Mouse (Mus musculus) CH12F3 (cell line): Measurements from ENCODE around the gene Cbr4.

Source experiments
- in situ Hi-C: fragments of 300-500 bp; cut with MboI; formaldehyde crosslinking; loops from 2 replicates; pipeline ENCODE4 v1.14.3; 2020; ENCODE audit warnings: low sequenced_read_pairs

The Cbr4 gene

GRCm38 (mm10) chr8:61487597-61488156, at the start of gene Cbr4:
Gene Cbr4 (plus strand): TSS chr8:61487734.
- in situ Hi-C loops, result loop anchor here (25.0 kb wide), 1 partner anchor 250 kb away; no protein-coding TSS in a partner anchor

- in situ Hi-C loops, result no loop called here
Observed at GRCm38 (mm10) chr8:61442988-61443387, 44.5 kb upstream of the Cbr4 start.

GRCm38 (mm10) chr8:61444358-61444757, 43.2 kb upstream of the Cbr4 start:
- in situ Hi-C loops, result no loop called here

GRCm38 (mm10) chr8:61446329-61446728, 41.2 kb upstream of the Cbr4 start:
- in situ Hi-C loops, result no loop called here

GRCm38 (mm10) chr8:61448100-61448499, 39.4 kb upstream of the Cbr4 start:
- in situ Hi-C loops, result no loop called here

GRCm38 (mm10) chr8:61448881-61449280, 38.7 kb upstream of the Cbr4 start:
- in situ Hi-C loops, result no loop called here

GRCm38 (mm10) chr8:61450916-61451575, 36.5 kb upstream of the Cbr4 start:
- in situ Hi-C loops, result no loop called here

GRCm38 (mm10) chr8:61451721-61452337, 35.7 kb upstream of the Cbr4 start:
- in situ Hi-C loops, result no loop called here

GRCm38 (mm10) chr8:61459763-61460162, 27.8 kb upstream of the Cbr4 start:
- in situ Hi-C loops, result no loop called here

GRCm38 (mm10) chr8:61462221-61462620, 25.3 kb upstream of the Cbr4 start:
- in situ Hi-C loops, result no loop called here

- in situ Hi-C loops, result no loop called here
Observed at GRCm38 (mm10) chr8:61464393-61464792, 23.1 kb upstream of the Cbr4 start.

- in situ Hi-C loops, result no loop called here
Observed at GRCm38 (mm10) chr8:61466696-61467552, 20.6 kb upstream of the Cbr4 start.

GRCm38 (mm10) chr8:61467553-61467815, 20.1 kb upstream of the Cbr4 start:
- in situ Hi-C loops, result no loop called here

GRCm38 (mm10) chr8:61470213-61470612, 17.3 kb upstream of the Cbr4 start:
- in situ Hi-C loops, result no loop called here

- in situ Hi-C loops, result loop anchor here (25.0 kb wide), 1 partner anchor 238 kb away; no protein-coding TSS in a partner anchor
Observed at GRCm38 (mm10) chr8:61475251-61475673, 12.3 kb upstream of the Cbr4 start.

GRCm38 (mm10) chr8:61476160-61476559, 11.4 kb upstream of the Cbr4 start:
- in situ Hi-C loops, result loop anchor here (25.0 kb wide), 1 partner anchor 239 kb away; no protein-coding TSS in a partner anchor

- in situ Hi-C loops, result loop anchor here (25.0 kb wide), 1 partner anchor 241 kb away; no protein-coding TSS in a partner anchor
Observed at GRCm38 (mm10) chr8:61478150-61478549, 9.4 kb upstream of the Cbr4 start.

- in situ Hi-C loops, result loop anchor here (25.0 kb wide), 1 partner anchor 241 kb away; no protein-coding TSS in a partner anchor
Observed at GRCm38 (mm10) chr8:61478793-61479192, 8.7 kb upstream of the Cbr4 start.

GRCm38 (mm10) chr8:61479506-61480214, 7.9 kb upstream of the Cbr4 start:
- in situ Hi-C loops, result loop anchor here (25.0 kb wide), 1 partner anchor 242 kb away; no protein-coding TSS in a partner anchor

GRCm38 (mm10) chr8:61480260-61480967, 7.1 kb upstream of the Cbr4 start:
- in situ Hi-C loops, result loop anchor here (25.0 kb wide), 1 partner anchor 243 kb away; no protein-coding TSS in a partner anchor
